Mouse (Mus musculus): Measurements from ENCODE around the gene Alg5. TPM values are rescaled to one million over a fixed set of nuclear protein-coding genes. Genes with fewer than 3 reads are reported as not detected.
"Not testable (repeated sequence)": the region's sequence is repeated elsewhere in the genome, so short reads cannot be mapped to it uniquely, and the experiment has no call there.

Alg5 gene
- polyA plus RNA-seq, 1 experiment from 2014 or later: 63.8 TPM

DNA sequence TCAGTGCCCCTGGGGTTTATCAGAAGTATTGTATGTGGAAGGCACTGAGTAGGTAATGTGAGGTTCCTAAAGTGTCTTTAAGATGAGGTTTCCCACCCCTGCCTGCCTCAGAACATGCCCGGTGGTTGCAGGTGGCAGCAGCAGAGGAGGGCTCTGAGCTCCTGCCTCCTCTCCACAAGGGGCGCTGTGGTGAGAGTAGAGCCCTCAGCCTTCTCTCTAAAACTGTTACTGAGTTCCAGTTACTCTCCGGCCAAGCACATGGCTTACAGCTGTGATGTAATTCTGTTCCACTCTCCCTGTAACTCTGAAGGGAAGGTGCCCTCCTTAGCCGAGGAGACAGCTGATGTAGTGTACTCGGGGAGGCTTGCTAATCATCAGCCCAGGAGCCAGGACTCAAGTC is 10.5 kb downstream of the Alg5 start:
- H3K9ac ChIP-seq: no peak overlapping the region
- H3K9me3 ChIP-seq: no peaks in the 10 kb centered on the region
- H3K4me2 ChIP-seq: no peak overlapping the region
- H3K4me1 ChIP-seq: no peaks in the 10 kb centered on the region
- peaks cover 87% of the 10 kb centered on the region for H3K36me3 ChIP-seq
- no peaks in the 10 kb centered on the region for H3K27me3 ChIP-seq (replicated peaks)
- no peak for ATAC-seq (ENCODE audit: insufficient read depth, low FRiP score, low read depth)
- no peak overlapping the region for H3K27ac ChIP-seq
- no peak overlapping the region for H3K4me3 ChIP-seq (replicated peaks)
- 60% methylated on average over 5 of the region's 5 CpGs for WGBS

DNA sequence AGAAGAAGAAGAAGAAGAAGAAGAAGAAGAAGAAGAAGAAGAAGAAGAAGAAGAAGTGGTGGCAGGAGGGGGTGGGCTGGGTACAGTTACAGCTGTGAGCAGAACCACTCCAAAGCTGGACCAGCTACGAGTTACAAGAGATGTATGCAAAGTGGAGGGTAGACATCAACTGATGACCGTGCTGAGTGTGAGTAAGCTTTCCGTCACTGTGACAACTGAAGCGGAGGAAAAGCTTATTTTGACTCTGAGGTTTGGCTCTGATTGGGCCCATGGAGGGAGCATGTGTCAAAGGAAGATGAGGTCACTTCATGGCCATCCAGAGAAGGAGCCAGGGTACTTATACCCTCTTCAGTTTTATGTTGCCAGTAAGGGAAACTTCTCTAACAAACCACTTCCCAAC is 18.1 kb downstream of the Alg5 start:
- WGBS: 68% methylated on average over 4 of the region's 4 CpGs
- no peaks in the 10 kb centered on the region for H3K9me3 ChIP-seq
- no peaks in the 10 kb centered on the region for H3K27me3 ChIP-seq (replicated peaks)
- peaks cover 27% of the 10 kb centered on the region for H3K36me3 ChIP-seq
- no peak overlapping the region for H3K27ac ChIP-seq
- 0 out of 2 replicates have a peak, but pooled peaks cover 3% of the 10 kb centered on the region for H3K4me1 ChIP-seq
- H3K9ac ChIP-seq: no peak overlapping the region
- ATAC-seq (ENCODE audit: insufficient read depth, low FRiP score, low read depth): no peak
- no peak overlapping the region for H3K4me3 ChIP-seq (replicated peaks)
- H3K4me2 ChIP-seq: no peak overlapping the region

DNA sequence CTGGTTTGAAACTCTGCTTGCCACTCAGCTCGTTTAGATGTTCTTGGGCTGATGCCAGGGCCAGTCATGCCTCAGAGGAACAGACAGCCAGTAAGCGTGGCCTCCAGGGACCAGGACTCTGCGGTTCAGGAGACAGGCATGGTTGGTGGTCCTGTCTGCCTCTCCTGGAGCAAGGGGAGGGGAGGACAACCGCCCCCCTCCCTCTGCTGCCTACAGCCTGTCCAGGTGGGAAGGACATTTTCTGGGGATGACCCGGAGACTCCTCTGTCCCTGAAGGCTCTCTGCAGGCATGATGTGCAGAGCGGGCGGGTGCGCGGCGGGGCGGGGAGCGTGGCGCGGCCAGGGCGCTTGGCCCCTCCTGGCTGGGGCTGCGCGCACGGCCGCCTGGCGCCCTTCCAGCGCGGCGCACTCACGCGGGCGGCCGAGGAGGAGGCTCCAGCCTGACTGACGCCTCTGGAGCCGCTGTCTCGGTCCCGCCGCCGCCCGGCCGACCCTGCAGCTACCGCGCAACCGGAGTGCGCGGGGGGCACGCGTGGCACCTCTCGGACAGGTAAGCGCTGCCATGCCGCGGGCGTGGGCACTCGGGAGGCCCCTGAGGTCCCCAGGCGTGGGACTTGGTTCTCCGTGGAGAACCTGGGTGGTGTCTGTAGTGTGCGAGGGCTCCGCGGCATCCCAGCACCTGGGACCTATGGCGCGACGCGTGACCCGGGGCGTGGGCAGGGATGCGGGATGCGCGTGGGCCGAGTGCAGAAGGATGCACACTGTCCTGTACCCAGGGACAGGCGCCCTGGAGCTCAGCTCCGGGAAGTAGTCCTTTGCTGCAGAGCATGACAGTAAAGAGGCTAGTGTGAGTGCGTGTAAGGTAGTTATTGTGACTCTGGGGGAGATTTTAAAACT is 20.1 kb downstream of the Alg5 start, which contains the start of gene Smad9:
Gene Smad9, plus strand, starts transcription at position 438 of the 897 bp plus-strand sequence.
- WGBS: under 1% methylated on average over 63 of the region's 66 CpGs
- peak within 1 kb of the TSS; percentile 71 for H3K27ac ChIP-seq
- peak within 1 kb of the TSS; percentile 69 for H3K4me3 ChIP-seq (replicated peaks)
- peak within 1 kb of the TSS; percentile 69 for H3K9ac ChIP-seq
- 0 out of 2 replicates have a peak, but pooled peaks cover 3% of the 10 kb centered on the region for H3K4me1 ChIP-seq
- H3K4me2 ChIP-seq: peak within 1 kb of the TSS; percentile 98
- peaks cover 10% of the 10 kb centered on the region for H3K36me3 ChIP-seq
- H3K27me3 ChIP-seq (replicated peaks): no peaks in the 10 kb centered on the region
- peak; percentile 82 for ATAC-seq (ENCODE audit: insufficient read depth, low FRiP score, low read depth)
- H3K9me3 ChIP-seq: no peaks in the 10 kb centered on the region

GRCm38 (mm10) chr3:54756058-54756457 is 20.7 kb downstream of the Alg5 start:
- no peak; the same call in 1 of the 2 replicates for ATAC-seq (ENCODE audit: insufficient read depth, low FRiP score, low read depth)
- H3K27ac ChIP-seq: peak overlapping the region; percentile 71; the same call in 1 of the 2 replicates
- 2% methylated on average over 11 of the region's 11 CpGs for WGBS
- H3K36me3 ChIP-seq: peaks cover 6% of the 10 kb centered on the region; the same call in 1 of the 2 replicates
- H3K4me1 ChIP-seq: 0 out of 2 replicates have a peak, but pooled peaks cover 3% of the 10 kb centered on the region
- peak overlapping the region; percentile 98 for H3K4me2 ChIP-seq
- H3K4me3 ChIP-seq (replicated peaks): peak overlapping the region; percentile 69
- H3K9me3 ChIP-seq: no peaks in the 10 kb centered on the region
- H3K27me3 ChIP-seq (replicated peaks): no peaks in the 10 kb centered on the region
- H3K9ac ChIP-seq: peak overlapping the region; percentile 69; the same call in 1 of the 2 replicates

- 59% methylated on average over 8 of the region's 8 CpGs for WGBS
- H3K36me3 ChIP-seq: no peaks in the 10 kb centered on the region
- H3K9ac ChIP-seq: no peak overlapping the region
- H3K27me3 ChIP-seq (replicated peaks): no peaks in the 10 kb centered on the region
- H3K4me2 ChIP-seq: no peak overlapping the region
- no peak for ATAC-seq (ENCODE audit: insufficient read depth, low FRiP score, low read depth)
- no peak overlapping the region for H3K27ac ChIP-seq
- H3K4me1 ChIP-seq: 0 out of 2 replicates have a peak, but pooled peaks cover 3% of the 10 kb centered on the region
- no peaks in the 10 kb centered on the region for H3K9me3 ChIP-seq
- no peak overlapping the region for H3K4me3 ChIP-seq (replicated peaks)
Measured at GRCm38 (mm10) chr3:54757446-54757845, 22.1 kb downstream of the Alg5 start.

DNA sequence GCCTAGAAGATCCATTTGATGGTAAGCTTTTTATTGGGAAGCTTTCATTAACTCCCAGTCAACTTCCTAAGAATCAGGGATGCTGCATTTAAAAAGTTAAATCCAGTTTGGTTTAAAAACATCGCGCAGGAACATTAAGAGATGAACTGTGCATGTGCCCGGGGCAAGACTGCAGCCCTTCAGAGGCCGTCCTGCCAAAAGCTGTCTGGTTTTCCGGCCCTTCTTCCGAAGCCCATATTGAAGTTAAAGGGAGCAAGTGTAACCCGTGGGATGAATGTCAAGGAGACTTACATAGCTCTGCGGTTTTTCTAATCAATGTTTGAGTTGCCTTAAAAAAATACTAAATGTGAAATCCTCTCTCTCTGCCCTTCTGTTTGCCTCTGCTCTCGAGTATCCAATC is 23.9 kb downstream of the Alg5 start:
- H3K9ac ChIP-seq: no peak overlapping the region
- H3K4me2 ChIP-seq: no peak overlapping the region
- H3K36me3 ChIP-seq: no peaks in the 10 kb centered on the region
- no peak for ATAC-seq (ENCODE audit: insufficient read depth, low FRiP score, low read depth)
- no peak overlapping the region for H3K27ac ChIP-seq
- WGBS: 55% methylated on average over 9 of the region's 9 CpGs
- no peaks in the 10 kb centered on the region for H3K27me3 ChIP-seq (replicated peaks)
- H3K9me3 ChIP-seq: no peaks in the 10 kb centered on the region
- H3K4me3 ChIP-seq (replicated peaks): no peak overlapping the region
- peaks cover 8% of the 10 kb centered on the region; the same call in 1 of the 2 replicates for H3K4me1 ChIP-seq

- Histone ChIP-seq H3K9ac (no peak overlapping the region), H3K27me3 (replicated peaks) (no peaks in the 10 kb centered on the region), H3K4me1 (peaks cover 6% of the 10 kb centered on the region; the same call in 1 of the 2 replicates), H3K9me3 (no peaks in the 10 kb centered on the region), H3K4me2 (no peak overlapping the region), H3K27ac (no peak overlapping the region), H3K4me3 (replicated peaks) (no peak overlapping the region), H3K36me3 (no peaks in the 10 kb centered on the region)
- no peak for ATAC-seq (ENCODE audit: insufficient read depth, low FRiP score, low read depth)
- 52% methylated on average over 15 of the region's 15 CpGs for WGBS
Measured at GRCm38 (mm10) chr3:54760321-54761115, 25.2 kb downstream of the Alg5 start.

DNA sequence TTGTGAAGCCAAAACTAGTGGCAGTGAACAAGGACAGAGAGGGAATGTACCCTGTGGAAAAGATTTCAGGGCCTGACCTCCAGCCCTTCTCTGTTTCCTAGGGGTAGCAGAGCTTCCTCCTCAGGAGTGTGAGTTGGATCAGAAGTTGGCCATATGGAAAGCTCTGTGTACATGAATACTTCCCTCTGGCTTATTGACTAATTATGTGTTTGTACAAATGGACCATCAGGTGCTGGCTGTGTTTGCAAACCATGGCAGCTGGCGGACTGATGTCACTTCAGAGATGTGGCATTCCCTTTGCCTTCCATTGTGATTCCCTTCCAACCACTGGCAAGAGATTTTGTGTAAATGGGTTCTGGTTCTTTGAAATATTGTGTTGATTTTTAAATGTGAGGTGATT is 25.9 kb downstream of the Alg5 start:
- H3K36me3 ChIP-seq: no peaks in the 10 kb centered on the region
- 72% methylated on average over 1 of the region's 1 CpGs for WGBS
- no peak for ATAC-seq (ENCODE audit: insufficient read depth, low FRiP score, low read depth)
- peaks cover 6% of the 10 kb centered on the region; the same call in 1 of the 2 replicates for H3K4me1 ChIP-seq
- H3K27me3 ChIP-seq (replicated peaks): no peaks in the 10 kb centered on the region
- H3K4me3 ChIP-seq (replicated peaks): no peak overlapping the region
- H3K9me3 ChIP-seq: no peaks in the 10 kb centered on the region
- no peak overlapping the region for H3K4me2 ChIP-seq
- H3K9ac ChIP-seq: no peak overlapping the region
- no peak overlapping the region for H3K27ac ChIP-seq

- H3K4me3 ChIP-seq (replicated peaks): peak overlapping the region; percentile 7; the same call in 1 of the 2 replicates
- 68% methylated on average over 18 of the region's 18 CpGs for WGBS
Measured at GRCm38 (mm10) chr3:54764418-54764817, 29.1 kb downstream of the Alg5 start.

GRCm38 (mm10) chr3:54765521-54765920 is 30.2 kb downstream of the Alg5 start:
- not testable (repeated sequence) for ATAC-seq (ENCODE audit: insufficient read depth, low FRiP score, low read depth); H3K4me2 ChIP-seq; H3K27me3 ChIP-seq (replicated peaks); H3K9ac ChIP-seq; H3K9me3 ChIP-seq; H3K36me3 ChIP-seq; H3K4me1 ChIP-seq; H3K4me3 ChIP-seq (replicated peaks)
- WGBS: 76% methylated on average over 6 of the region's 6 CpGs
- peak overlapping the region; percentile 44; the same call in 1 of the 2 replicates for H3K27ac ChIP-seq

More at GRCm38 (mm10) chr3:54764418-54764817, 29.1 kb downstream of the Alg5 start:
- no peaks in the 10 kb centered on the region for H3K9me3 ChIP-seq
- no peak for ATAC-seq (ENCODE audit: insufficient read depth, low FRiP score, low read depth)
- H3K9ac ChIP-seq: no peak overlapping the region
- H3K27me3 ChIP-seq (replicated peaks): no peaks in the 10 kb centered on the region
- no peak overlapping the region for H3K27ac ChIP-seq
- peaks cover 6% of the 10 kb centered on the region; the same call in 1 of the 2 replicates for H3K4me1 ChIP-seq
- H3K36me3 ChIP-seq: no peaks in the 10 kb centered on the region
- H3K4me2 ChIP-seq: 0 out of 2 replicates have a peak overlapping the region, but pooled peaks have one; percentile 11

- Histone ChIP-seq H3K4me1 (peaks cover 9% of the 10 kb centered on the region; the same call in 1 of the 2 replicates), H3K9ac (no peak overlapping the region), H3K9me3 (no peaks in the 10 kb centered on the region), H3K27me3 (replicated peaks) (no peaks in the 10 kb centered on the region), H3K4me2 (peak overlapping the region; percentile 6; the same call in 1 of the 2 replicates), H3K27ac (peak overlapping the region; percentile 55; the same call in 1 of the 2 replicates), H3K4me3 (replicated peaks) (no peak overlapping the region), H3K36me3 (no peaks in the 10 kb centered on the region)
- no peak; the same call in 1 of the 2 replicates for ATAC-seq (ENCODE audit: insufficient read depth, low FRiP score, low read depth)
- WGBS: 43% methylated on average over 14 of the region's 14 CpGs
Measured at GRCm38 (mm10) chr3:54766034-54766433, 30.7 kb downstream of the Alg5 start.
